Mouse (Mus musculus) layer of hippocampus, postnatal 10 days (tissue): ENCODE measurements around the gene Nudt16l1. TPM values are rescaled to one million over a fixed set of nuclear protein-coding genes. Genes with fewer than 3 reads are reported as not detected.

Experiments used
- DNase-seq, 2 experiments: peaks; one replicate each; pipeline ENCODE4 v3.0.0; 2021; ENCODE audit warnings: low spot score in 2 of 2
- long read RNA-seq: library from polyadenylated mRNA; stranded (forward); transcript quantifications from one replicate; pipeline ENCODE4 v2.0.0, GENCODE M21; 2023
- total RNA-seq, 2 experiments: library from RNA; stranded (reverse); gene quantifications; 2 replicates each; pipeline ENCODE4 v1.2.3; 2021

Gene Nudt16l1
- total RNA-seq = 10 to 100 TPM; 67.0 to 76.3 TPM
- long read RNA-seq, transcript Nudt16l1-205 (3 exons, 1,618 nt) = major isoform, 92 of 107 reads
- long read RNA-seq, transcript Nudt16l1-204 (2 exons, 660 nt) = minor isoform, 6 of 107 reads
- long read RNA-seq, partial matches to known transcripts = 0 of 107 reads
- long read RNA-seq, other reads (novel, unspliced or antisense) = 5 of 107 reads

GRCm38 (mm10) chr16:4938461-4938860, at the start of gene Nudt16l1:
TSS of gene Nudt16l1 (plus strand) at chr16:4938761.
- no peak for DNase-seq

GRCm38 (mm10) chr16:4890201-4890709, 48.3 kb upstream of the Nudt16l1 start:
- DNase-seq = no peak

GRCm38 (mm10) chr16:4892171-4892570, 46.4 kb upstream of the Nudt16l1 start:
- DNase-seq = no peak

GRCm38 (mm10) chr16:4894201-4894908, 44.2 kb upstream of the Nudt16l1 start:
- no peak for DNase-seq

- DNase-seq = no peak
Observed at GRCm38 (mm10) chr16:4896249-4897027, 42.1 kb upstream of the Nudt16l1 start.

- DNase-seq = no peak
Observed at GRCm38 (mm10) chr16:4897146-4897730, 41.3 kb upstream of the Nudt16l1 start.

GRCm38 (mm10) chr16:4898881-4899280, 39.7 kb upstream of the Nudt16l1 start:
- no peak for DNase-seq

- no peak for DNase-seq
Observed at GRCm38 (mm10) chr16:4899711-4900110, 38.9 kb upstream of the Nudt16l1 start.

GRCm38 (mm10) chr16:4901167-4901566, 37.4 kb upstream of the Nudt16l1 start:
- DNase-seq = no peak

GRCm38 (mm10) chr16:4902390-4902789, 36.2 kb upstream of the Nudt16l1 start:
- no peak for DNase-seq

- no peak for DNase-seq
Observed at GRCm38 (mm10) chr16:4903491-4904102, 35.0 kb upstream of the Nudt16l1 start.

GRCm38 (mm10) chr16:4904878-4905277, 33.7 kb upstream of the Nudt16l1 start:
- DNase-seq = no peak

- no peak for DNase-seq
Observed at GRCm38 (mm10) chr16:4905591-4905990, 33.0 kb upstream of the Nudt16l1 start.

GRCm38 (mm10) chr16:4906559-4906958, 32.0 kb upstream of the Nudt16l1 start:
- DNase-seq = no peak

GRCm38 (mm10) chr16:4907386-4907785, 31.2 kb upstream of the Nudt16l1 start:
- no peak for DNase-seq

GRCm38 (mm10) chr16:4907972-4908371, 30.6 kb upstream of the Nudt16l1 start:
- DNase-seq = no peak

GRCm38 (mm10) chr16:4909745-4910144, 28.8 kb upstream of the Nudt16l1 start:
- DNase-seq = no peak

GRCm38 (mm10) chr16:4910758-4911157, 27.8 kb upstream of the Nudt16l1 start:
- no peak for DNase-seq

- DNase-seq = no peak
Observed at GRCm38 (mm10) chr16:4912074-4912648, 26.4 kb upstream of the Nudt16l1 start.

GRCm38 (mm10) chr16:4912907-4913782, 25.4 kb upstream of the Nudt16l1 start:
- DNase-seq = no peak
